Mouse (Mus musculus) gonadal fat pad, adult 2 months (tissue): ENCODE measurements around the gene Ssbp2. TPM values are rescaled to one million over a fixed set of nuclear protein-coding genes. Genes with fewer than 3 reads are reported as not detected.

Experiments used
- DNase-seq: peaks from one replicate; pipeline ENCODE4 v3.0.0-alpha.2; 2012; ENCODE audit warnings: low read depth
- polyA plus RNA-seq: library from polyadenylated mRNA; depleted of rRNA; stranded (reverse); fragments of >200 nt; gene quantifications from 2 replicates; pipeline ENCODE4 v1.2.3, GENCODE M21; 2012; rRNA removed

Gene Ssbp2
- 19.5 and 22.5 TPM in 2 replicates for polyA plus RNA-seq

- no peak for DNase-seq
Observed at GRCm38 (mm10) chr13:91459896-91460620, at the start of gene Ssbp2. Gene Ssbp2 (plus strand): TSS chr13:91460283.

GRCm38 (mm10) chr13:91413752-91414503 lies 46.2 kb upstream of the Ssbp2 start:
- no peak for DNase-seq

GRCm38 (mm10) chr13:91415896-91416295 lies 44.2 kb upstream of the Ssbp2 start:
- DNase-seq: no peak

GRCm38 (mm10) chr13:91416698-91417097 lies 43.4 kb upstream of the Ssbp2 start:
- no peak for DNase-seq

- no peak for DNase-seq
Observed at GRCm38 (mm10) chr13:91421387-91421949, 38.6 kb upstream of the Ssbp2 start.

GRCm38 (mm10) chr13:91430867-91431266 lies 29.2 kb upstream of the Ssbp2 start:
- DNase-seq: no peak

- DNase-seq: no peak
Observed at GRCm38 (mm10) chr13:91431392-91432355, 28.4 kb upstream of the Ssbp2 start.

- DNase-seq: no peak
Observed at GRCm38 (mm10) chr13:91433021-91433420, 27.1 kb upstream of the Ssbp2 start.

GRCm38 (mm10) chr13:91437931-91438330 lies 22.2 kb upstream of the Ssbp2 start:
- no peak for DNase-seq

GRCm38 (mm10) chr13:91441476-91441875 lies 18.6 kb upstream of the Ssbp2 start:
- DNase-seq: no peak

GRCm38 (mm10) chr13:91446728-91447127 lies 13.4 kb upstream of the Ssbp2 start:
- DNase-seq: no peak

GRCm38 (mm10) chr13:91448936-91449335 lies 11.1 kb upstream of the Ssbp2 start:
- no peak for DNase-seq

GRCm38 (mm10) chr13:91451405-91452166 lies 8.5 kb upstream of the Ssbp2 start:
- DNase-seq: no peak

GRCm38 (mm10) chr13:91452269-91452668 lies 7.8 kb upstream of the Ssbp2 start:
- no peak for DNase-seq

- DNase-seq: no peak
Observed at GRCm38 (mm10) chr13:91453236-91453635, 6.8 kb upstream of the Ssbp2 start.

GRCm38 (mm10) chr13:91456041-91456440 lies 4.0 kb upstream of the Ssbp2 start:
- DNase-seq: no peak

GRCm38 (mm10) chr13:91456735-91457134 lies 3.3 kb upstream of the Ssbp2 start:
- no peak for DNase-seq

GRCm38 (mm10) chr13:91457974-91458373 lies 2.1 kb upstream of the Ssbp2 start:
- DNase-seq: no peak

GRCm38 (mm10) chr13:91459489-91459888 lies 594 bp upstream of the Ssbp2 start:
- DNase-seq: no peak

- DNase-seq: peak; percentile 46
Observed at GRCm38 (mm10) chr13:91460621-91461284, 670 bp downstream of the Ssbp2 start.
